Mouse (Mus musculus) small intestine, adult 2 months (tissue): ENCODE measurements around the gene Cdk12. TPM values are rescaled to one million over a fixed set of nuclear protein-coding genes. Genes with fewer than 3 reads are reported as not detected.

Experiments
- H3K27ac ChIP-seq: fragments of 200-500 bp; 2 replicates; pipeline ENCODE4 v1.5.1; 2012; ENCODE audit warnings: low read depth, low read length, control low read depth, inconsistent platforms; ENCODE audit not compliant: insufficient read depth
- H3K27me3 ChIP-seq: fragments of 200-500 bp; 2 replicates; pipeline ENCODE4 v1.6.1; 2012; ENCODE audit warnings: mild to moderate bottlenecking, moderate library complexity, low read length, inconsistent platforms; ENCODE audit not compliant: control insufficient read depth, insufficient read depth
- H3K36me3 ChIP-seq: fragments of 200-500 bp; 2 replicates; pipeline ENCODE4 v1.6.1; 2012; ENCODE audit warnings: mild to moderate bottlenecking, low read length, control low read depth, inconsistent platforms; ENCODE audit not compliant: control insufficient read depth, insufficient read depth
- H3K4me1 ChIP-seq: fragments of 200-500 bp; 2 replicates; pipeline ENCODE4 v1.6.1; 2012; ENCODE audit warnings: low read length, inconsistent platforms, mixed read lengths; ENCODE audit not compliant: control insufficient read depth, insufficient read depth, insufficient read length
- H3K4me3 ChIP-seq: fragments of 200-500 bp; 2 replicates; pipeline ENCODE4 v1.5.1; 2012; ENCODE audit warnings: low read depth, mild to moderate bottlenecking, control low read depth, inconsistent platforms, low read length, moderate library complexity
- CTCF ChIP-seq: fragments of 200-500 bp; IDR thresholded peaks from 2 replicates; pipeline ENCODE4 v1.5.1; 2012; ENCODE audit warnings: low read depth, mild to moderate bottlenecking, control low read depth, inconsistent platforms, low read length, moderate library complexity, mixed read lengths; ENCODE audit not compliant: insufficient replicate concordance, insufficient read length; ENCODE audit errors: extremely low read depth
- POLR2A ChIP-seq: fragments of 200-500 bp; IDR thresholded peaks from 2 replicates; pipeline ENCODE4 v1.6.1; 2012; ENCODE audit warnings: low read depth, mild to moderate bottlenecking, control low read depth, inconsistent platforms, low read length, moderate library complexity
- WGBS: fragments of 180-500 bp; shearing (Covaris S2); methylation state at CpG from one replicate; pipeline ENCODE4 v1.1.7; 2018; 5-methylcytosine and 5-hydroxymethylcytosine counted together
- polyA plus RNA-seq: library from polyadenylated mRNA; depleted of rRNA; stranded (reverse); fragments of >200 nt; gene quantifications from 2 replicates; pipeline ENCODE4 v1.2.3, GENCODE M21; 2012

The Cdk12 gene
- polyA plus RNA-seq, 1 experiment: 8.1 TPM

GRCm38 (mm10) chr11:98295013-98295585, 92.2 kb downstream of the Cdk12 start:
- 12% methylated on average over 9 of the region's 9 CpGs for WGBS
- Histone ChIP-seq H3K27me3 (peaks cover 13% of the 10 kb centered on the region), H3K36me3 (no peaks in the 10 kb centered on the region), H3K27ac (no peak overlapping the region), H3K4me3 (peak overlapping the region; percentile 69), H3K4me1 (no peaks in the 10 kb centered on the region)
- TF ChIP-seq POLR2A (no peak), CTCF (no peak)

- Histone ChIP-seq H3K27ac (no peak overlapping the region), H3K36me3 (no peaks in the 10 kb centered on the region), H3K4me3 (no peak overlapping the region), H3K27me3 (peaks cover 15% of the 10 kb centered on the region), H3K4me1 (no peaks in the 10 kb centered on the region)
- 47% methylated on average over 5 of the region's 5 CpGs for WGBS
- TF ChIP-seq POLR2A (no peak), CTCF (no peak)
These were observed 93.4 kb downstream of the Cdk12 start for GRCm38 (mm10) chr11:98296277-98296676.

GRCm38 (mm10) chr11:98296916-98297315, 94.1 kb downstream of the Cdk12 start:
- Histone ChIP-seq H3K36me3 (no peaks in the 10 kb centered on the region), H3K27me3 (peaks cover 17% of the 10 kb centered on the region), H3K4me3 (no peak overlapping the region), H3K27ac (no peak overlapping the region), H3K4me1 (no peaks in the 10 kb centered on the region)
- TF ChIP-seq CTCF (no peak), POLR2A (no peak)
- 56% methylated on average over 2 of the region's 2 CpGs for WGBS

- TF ChIP-seq CTCF (no peak), POLR2A (no peak)
- H3K4me1 ChIP-seq: no peaks in the 10 kb centered on the region
- no peaks in the 10 kb centered on the region for H3K36me3 ChIP-seq
- no peak overlapping the region for H3K4me3 ChIP-seq
- 26% methylated on average over 7 of the region's 7 CpGs for WGBS
- no peak overlapping the region for H3K27ac ChIP-seq
- peaks cover 17% of the 10 kb centered on the region for H3K27me3 ChIP-seq
These were observed 94.9 kb downstream of the Cdk12 start for GRCm38 (mm10) chr11:98297778-98298177.

GRCm38 (mm10) chr11:98298484-98299205, 95.8 kb downstream of the Cdk12 start:
- H3K27ac ChIP-seq: no peak overlapping the region
- H3K4me1 ChIP-seq: no peaks in the 10 kb centered on the region
- H3K36me3 ChIP-seq: no peaks in the 10 kb centered on the region
- WGBS: 23% methylated on average over 10 of the region's 10 CpGs
- no peak overlapping the region for H3K4me3 ChIP-seq
- TF ChIP-seq POLR2A (no peak), CTCF (no peak)
- peaks cover 17% of the 10 kb centered on the region for H3K27me3 ChIP-seq

GRCm38 (mm10) chr11:98313790-98314323, 111.0 kb downstream of the Cdk12 start:
- no peaks in the 10 kb centered on the region for H3K4me1 ChIP-seq
- peaks cover 27% of the 10 kb centered on the region for H3K27me3 ChIP-seq
- no peak overlapping the region for H3K4me3 ChIP-seq
- H3K27ac ChIP-seq: no peak overlapping the region
- TF ChIP-seq CTCF (no peak), POLR2A (no peak)
- 3% methylated on average over 26 of the region's 26 CpGs for WGBS
- H3K36me3 ChIP-seq: no peaks in the 10 kb centered on the region

- Histone ChIP-seq H3K4me1 (no peaks in the 10 kb centered on the region), H3K27ac (no peak overlapping the region), H3K36me3 (no peaks in the 10 kb centered on the region), H3K4me3 (no peak overlapping the region), H3K27me3 (peaks cover 60% of the 10 kb centered on the region)
- TF ChIP-seq CTCF (no peak), POLR2A (no peak)
- WGBS: 6% methylated on average over 7 of the region's 7 CpGs
These were observed 114.6 kb downstream of the Cdk12 start for GRCm38 (mm10) chr11:98317479-98317878.
